Mouse (Mus musculus) lung, embryonic 15.5 days (tissue): ENCODE measurements at regions not wholly inside any gene's neighbourhood (a gene's known extent, or its start where the extent isn't known, plus 50 kb on each side); places are given as distances from the start of the nearest gene placed in this dataset.

Source experiments
- ATAC-seq: fragments of 200-750 bp; cut with Nextera tagmentation; 2 replicates; pipeline ENCODE4 v1.8.0; 2017; ENCODE audit warnings: moderate number of reproducible peaks, borderline replicate concordance; ENCODE audit not compliant: low FRiP score, low TSS enrichment; ENCODE audit errors: extremely low read depth
- H3K27ac ChIP-seq: fragments of 300-500 bp; sonication (generic); 2 replicates; pipeline ENCODE4 v1.5.1; 2015; ENCODE audit warnings: moderate library complexity, mild to moderate bottlenecking, inconsistent platforms
- H3K27me3 ChIP-seq: fragments of 300-500 bp; sonication (generic); 2 replicates; pipeline ENCODE4 v1.6.1; 2015; ENCODE audit warnings: inconsistent platforms
- H3K36me3 ChIP-seq: fragments of 300-500 bp; sonication (generic); 2 replicates; pipeline ENCODE4 v1.6.1; 2015; ENCODE audit warnings: inconsistent platforms
- H3K4me1 ChIP-seq: fragments of 300-500 bp; sonication (generic); 2 replicates; pipeline ENCODE4 v1.6.1; 2015; ENCODE audit warnings: inconsistent platforms
- H3K4me2 ChIP-seq: fragments of 300-500 bp; sonication (generic); 2 replicates; pipeline ENCODE4 v1.6.1; 2015; ENCODE audit warnings: inconsistent platforms, mild to moderate bottlenecking, moderate library complexity
- H3K4me3 ChIP-seq: fragments of 300-500 bp; sonication (generic); 2 replicates; pipeline ENCODE4 v1.5.1; 2015; ENCODE audit warnings: mild to moderate bottlenecking, inconsistent platforms
- H3K9ac ChIP-seq: fragments of 300-500 bp; sonication (generic); 2 replicates; pipeline ENCODE4 v1.6.1; 2015; ENCODE audit warnings: inconsistent platforms
- H3K9me3 ChIP-seq: fragments of 300-500 bp; sonication (generic); 2 replicates; pipeline ENCODE4 v1.6.1; 2016; ENCODE audit warnings: inconsistent platforms
- WGBS: fragments of 180-500 bp; shearing (Covaris S2); methylation state at CpG from one replicate; pipeline ENCODE4 v1.1.7; 2015; 5-methylcytosine and 5-hydroxymethylcytosine counted together

- Histone ChIP-seq H3K36me3 (no peaks in the 10 kb centered on the region), H3K4me1 (peaks cover 9% of the 10 kb centered on the region; the same call in 1 of the 2 replicates), H3K27ac (no peak overlapping the region), H3K4me3 (no peak overlapping the region), H3K27me3 (no peaks in the 10 kb centered on the region), H3K4me2 (no peak overlapping the region), H3K9ac (no peak overlapping the region), H3K9me3 (no peaks in the 10 kb centered on the region)
- no peak for ATAC-seq
- WGBS, result 79% methylated on average over 5 of the region's 5 CpGs
These were observed 341.1 kb upstream of the Sall1 start for GRCm38 (mm10) chr8:89385028-89385427.

GRCm38 (mm10) chr8:89383781-89384180 lies 339.8 kb upstream of the Sall1 start:
- Histone ChIP-seq H3K4me1 (peaks cover 8% of the 10 kb centered on the region; the same call in 1 of the 2 replicates), H3K36me3 (no peaks in the 10 kb centered on the region), H3K9me3 (no peaks in the 10 kb centered on the region), H3K4me2 (no peak overlapping the region), H3K9ac (no peak overlapping the region), H3K27me3 (no peaks in the 10 kb centered on the region), H3K27ac (no peak overlapping the region), H3K4me3 (no peak overlapping the region)
- ATAC-seq, result no peak
- 49% methylated on average over 5 of the region's 5 CpGs for WGBS

GRCm38 (mm10) chr8:89382538-89383380 lies 338.8 kb upstream of the Sall1 start:
- no peaks in the 10 kb centered on the region for H3K27me3 ChIP-seq
- no peak for ATAC-seq
- no peaks in the 10 kb centered on the region for H3K9me3 ChIP-seq
- H3K27ac ChIP-seq, result no peak overlapping the region
- WGBS, result 41% methylated on average over 9 of the region's 9 CpGs
- H3K9ac ChIP-seq, result no peak overlapping the region
- no peaks in the 10 kb centered on the region for H3K36me3 ChIP-seq
- peaks cover 5% of the 10 kb centered on the region; the same call in 1 of the 2 replicates for H3K4me1 ChIP-seq
- H3K4me3 ChIP-seq, result no peak overlapping the region
- H3K4me2 ChIP-seq, result no peak overlapping the region

- Histone ChIP-seq H3K27me3 (no peaks in the 10 kb centered on the region), H3K4me1 (no peaks in the 10 kb centered on the region), H3K36me3 (no peaks in the 10 kb centered on the region), H3K4me2 (no peak overlapping the region), H3K9ac (no peak overlapping the region), H3K27ac (no peak overlapping the region), H3K4me3 (no peak overlapping the region), H3K9me3 (no peaks in the 10 kb centered on the region)
- 76% methylated on average over 9 of the region's 9 CpGs for WGBS
- no peak for ATAC-seq
These were observed 336.5 kb upstream of the Sall1 start for GRCm38 (mm10) chr8:89380436-89380835.

- Histone ChIP-seq H3K27me3 (no peaks in the 10 kb centered on the region), H3K4me1 (no peaks in the 10 kb centered on the region), H3K4me3 (no peak overlapping the region), H3K9me3 (no peaks in the 10 kb centered on the region), H3K27ac (no peak overlapping the region), H3K36me3 (no peaks in the 10 kb centered on the region), H3K9ac (no peak overlapping the region), H3K4me2 (no peak overlapping the region)
- ATAC-seq, result no peak
- WGBS, result 83% methylated on average over 3 of the region's 3 CpGs
These were observed 328.8 kb upstream of the Sall1 start for GRCm38 (mm10) chr8:89372761-89373160.

GRCm38 (mm10) chr8:89371773-89372132 lies 327.8 kb upstream of the Sall1 start:
- ATAC-seq, result no peak
- H3K4me1 ChIP-seq, result no peaks in the 10 kb centered on the region
- H3K27ac ChIP-seq, result no peak overlapping the region
- no peak overlapping the region for H3K4me3 ChIP-seq
- no peaks in the 10 kb centered on the region for H3K27me3 ChIP-seq
- no peaks in the 10 kb centered on the region for H3K36me3 ChIP-seq
- H3K4me2 ChIP-seq, result no peak overlapping the region
- no peaks in the 10 kb centered on the region for H3K9me3 ChIP-seq
- WGBS, result 32% methylated on average over 4 of the region's 4 CpGs
- no peak overlapping the region for H3K9ac ChIP-seq

GRCm38 (mm10) chr8:89370816-89371772 lies 327.1 kb upstream of the Sall1 start:
- no peaks in the 10 kb centered on the region for H3K27me3 ChIP-seq
- H3K36me3 ChIP-seq, result no peaks in the 10 kb centered on the region
- no peak overlapping the region for H3K9ac ChIP-seq
- ATAC-seq, result no peak
- no peak overlapping the region for H3K27ac ChIP-seq
- no peak overlapping the region for H3K4me2 ChIP-seq
- H3K4me1 ChIP-seq, result no peaks in the 10 kb centered on the region
- H3K9me3 ChIP-seq, result no peaks in the 10 kb centered on the region
- H3K4me3 ChIP-seq, result no peak overlapping the region
- WGBS, result 40% methylated on average over 20 of the region's 20 CpGs

GRCm38 (mm10) chr8:89365430-89365829 lies 321.5 kb upstream of the Sall1 start:
- H3K36me3 ChIP-seq, result no peaks in the 10 kb centered on the region
- H3K9ac ChIP-seq, result no peak overlapping the region
- no peak overlapping the region for H3K4me2 ChIP-seq
- H3K27me3 ChIP-seq, result no peaks in the 10 kb centered on the region
- H3K4me1 ChIP-seq, result no peaks in the 10 kb centered on the region
- 77% methylated on average over 3 of the region's 3 CpGs for WGBS
- H3K27ac ChIP-seq, result no peak overlapping the region
- no peak overlapping the region for H3K4me3 ChIP-seq
- no peaks in the 10 kb centered on the region for H3K9me3 ChIP-seq
- ATAC-seq, result no peak

- no peaks in the 10 kb centered on the region for H3K27me3 ChIP-seq
These were observed 314.4 kb upstream of the Sall1 start for GRCm38 (mm10) chr8:89358411-89358810.

GRCm38 (mm10) chr8:89345547-89345946 lies 301.6 kb upstream of the Sall1 start:
- ATAC-seq, result no peak
- Histone ChIP-seq H3K27ac (no peak overlapping the region), H3K4me2 (no peak overlapping the region), H3K4me1 (no peaks in the 10 kb centered on the region), H3K9ac (no peak overlapping the region), H3K36me3 (no peaks in the 10 kb centered on the region), H3K9me3 (no peaks in the 10 kb centered on the region), H3K27me3 (0 out of 2 replicates have a peak, but pooled peaks cover 5% of the 10 kb centered on the region), H3K4me3 (no peak overlapping the region)
- 84% methylated on average over 3 of the region's 3 CpGs for WGBS

More at GRCm38 (mm10) chr8:89358411-89358810, 314.4 kb upstream of the Sall1 start:
- no peaks in the 10 kb centered on the region for H3K4me1 ChIP-seq
- no peaks in the 10 kb centered on the region for H3K9me3 ChIP-seq
- H3K4me2 ChIP-seq, result no peak overlapping the region
- no peaks in the 10 kb centered on the region for H3K36me3 ChIP-seq
- WGBS, result 70% methylated on average over 4 of the region's 4 CpGs
- no peak overlapping the region for H3K27ac ChIP-seq
- no peak overlapping the region for H3K9ac ChIP-seq
- no peak overlapping the region for H3K4me3 ChIP-seq
- no peak for ATAC-seq

- Histone ChIP-seq H3K4me2 (no peak overlapping the region), H3K36me3 (no peaks in the 10 kb centered on the region), H3K27ac (no peak overlapping the region), H3K4me3 (no peak overlapping the region), H3K4me1 (no peaks in the 10 kb centered on the region), H3K9ac (no peak overlapping the region), H3K27me3 (0 out of 2 replicates have a peak, but pooled peaks cover 5% of the 10 kb centered on the region), H3K9me3 (no peaks in the 10 kb centered on the region)
- 81% methylated on average over 5 of the region's 5 CpGs for WGBS
- no peak for ATAC-seq
These were observed 297.7 kb upstream of the Sall1 start for GRCm38 (mm10) chr8:89341686-89342085.

GRCm38 (mm10) chr8:89335416-89335815 lies 291.5 kb upstream of the Sall1 start:
- no peaks in the 10 kb centered on the region for H3K36me3 ChIP-seq
- no peak overlapping the region for H3K4me3 ChIP-seq
- H3K9ac ChIP-seq, result no peak overlapping the region
- no peaks in the 10 kb centered on the region for H3K9me3 ChIP-seq
- no peak overlapping the region for H3K4me2 ChIP-seq
- H3K27ac ChIP-seq, result no peak overlapping the region
- no peaks in the 10 kb centered on the region for H3K27me3 ChIP-seq
- H3K4me1 ChIP-seq, result no peaks in the 10 kb centered on the region
- 50% methylated on average over 2 of the region's 2 CpGs for WGBS
- no peak for ATAC-seq
